Mouse (Mus musculus) hindbrain, embryonic 14.5 days (tissue): Measurements from ENCODE around the gene Slc9a8. TPM values are rescaled to one million over a fixed set of nuclear protein-coding genes. Genes with fewer than 3 reads are reported as not detected.

Source experiments
- ATAC-seq: fragments of 200-750 bp; cut with Nextera tagmentation; 2 replicates; pipeline ENCODE4 v1.8.0; 2017; ENCODE audit warnings: moderate number of reproducible peaks, mild to moderate bottlenecking, moderate TSS enrichment, moderate library complexity; ENCODE audit not compliant: low FRiP score
- DNase-seq: peaks from one replicate; pipeline ENCODE4 v3.0.0-alpha.2; 2015; ENCODE audit warnings: low spot score
- H3K27ac ChIP-seq: fragments of 300-500 bp; sonication (generic); 2 replicates; pipeline ENCODE4 v1.5.1; 2014; ENCODE audit warnings: mild to moderate bottlenecking, moderate library complexity
- H3K27me3 ChIP-seq: fragments of 300-500 bp; sonication (generic); 2 replicates; pipeline ENCODE4 v1.6.1; 2014; ENCODE audit warnings: mild to moderate bottlenecking, low read length, mixed read lengths; ENCODE audit not compliant: control insufficient read depth, insufficient read depth
- H3K36me3 ChIP-seq: fragments of 300-500 bp; sonication (generic); replicated peaks from 2 replicates; pipeline ENCODE4 v1.6.1; 2014; ENCODE audit not compliant: control insufficient read depth, insufficient read depth
- H3K4me1 ChIP-seq: fragments of 300-500 bp; sonication (generic); replicated peaks from 2 replicates; pipeline ENCODE4 v1.6.1; 2014; ENCODE audit warnings: antibody characterized with exemption, low read length, mixed read lengths; ENCODE audit not compliant: control insufficient read depth, insufficient read depth
- H3K4me2 ChIP-seq: fragments of 300-500 bp; sonication (generic); replicated peaks from 2 replicates; pipeline ENCODE4 v1.6.1; 2014; ENCODE audit warnings: mild to moderate bottlenecking, moderate library complexity
- H3K4me3 ChIP-seq: fragments of 300-500 bp; sonication (generic); replicated peaks from 2 replicates; pipeline ENCODE4 v1.5.1; 2014; ENCODE audit warnings: mild to moderate bottlenecking, low read length
- H3K9ac ChIP-seq: fragments of 300-500 bp; sonication (generic); 2 replicates; pipeline ENCODE4 v1.6.1; 2014
- H3K9me3 ChIP-seq: fragments of 300-500 bp; sonication (generic); 2 replicates; pipeline ENCODE4 v1.6.1; 2016; ENCODE audit warnings: low read length; ENCODE audit not compliant: control insufficient read depth
- WGBS: fragments of 180-500 bp; shearing (Covaris S2); extraction: QIAGEN DNeasy Blood & Tissue Kit; methylation state at CpG from one replicate; pipeline ENCODE4 v1.1.7; 2014; 5-methylcytosine and 5-hydroxymethylcytosine counted together
- polyA plus RNA-seq: library from polyadenylated mRNA; unstranded; fragments of >200 nt; fragmentation: Nextera tagmentation; extraction: Ambion mirVana; gene quantifications from 2 replicates; pipeline ENCODE4 v1.2.1, GENCODE M21; 2014

Gene Slc9a8
- polyA plus RNA-seq, 1 experiment from 2014 or later = 22.6 TPM

DNA sequence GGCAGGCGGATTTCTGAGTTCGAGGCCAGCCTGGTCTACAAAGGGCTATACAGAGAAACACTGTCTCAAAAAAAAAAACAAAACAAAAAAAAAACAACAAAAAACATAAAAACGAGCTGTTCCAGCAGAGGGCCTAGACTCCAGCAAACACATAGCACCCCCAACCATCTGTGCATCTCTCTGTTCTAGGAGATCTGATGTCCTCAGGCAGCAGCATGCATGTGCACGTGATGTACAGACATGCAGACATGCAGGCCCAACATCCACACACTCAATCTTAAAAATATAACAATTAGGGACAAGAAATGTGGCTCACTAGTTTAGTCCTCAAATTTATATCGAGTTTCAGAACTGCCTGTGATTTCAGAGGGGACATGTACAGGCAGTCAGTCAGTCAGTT, 14.9 kb downstream of the Slc9a8 start:
- Histone ChIP-seq H3K27ac (no peak overlapping the region), H3K9ac (no peak overlapping the region), H3K4me2 (no peak overlapping the region), H3K4me1 (no peaks in the 10 kb centered on the region), H3K9me3 (no peaks in the 10 kb centered on the region), H3K27me3 (no peaks in the 10 kb centered on the region), H3K36me3 (peaks cover 55% of the 10 kb centered on the region), H3K4me3 (no peak overlapping the region)
- ATAC-seq (no peak), DNase-seq (no peak)
- WGBS = 91% methylated on average over 5 of the region's 5 CpGs

DNA sequence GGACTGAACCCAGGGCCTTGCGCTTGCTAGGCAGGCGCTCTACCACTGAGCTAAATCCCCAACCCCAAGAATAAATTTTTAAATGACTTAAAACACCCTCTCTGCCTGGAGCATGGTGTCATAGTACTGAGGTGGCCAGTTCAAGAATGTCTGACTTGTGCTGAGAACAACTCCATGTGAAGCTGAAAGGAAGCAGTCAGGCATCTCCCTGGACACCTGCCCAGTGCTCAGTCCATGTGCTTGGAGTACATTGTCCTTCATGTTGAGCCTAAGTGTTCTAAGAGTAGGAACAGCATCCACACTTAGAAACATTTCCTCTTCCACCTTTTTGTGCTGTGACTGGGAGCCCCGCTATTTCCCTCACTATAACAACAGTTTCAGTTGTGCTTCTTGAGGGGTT, 17.9 kb downstream of the Slc9a8 start:
- no peak overlapping the region for H3K4me3 ChIP-seq
- 94% methylated on average over 3 of the region's 3 CpGs for WGBS
- no peak for ATAC-seq
- DNase-seq = no peak
- H3K4me1 ChIP-seq = no peaks in the 10 kb centered on the region
- H3K9ac ChIP-seq = no peak overlapping the region
- peaks cover 74% of the 10 kb centered on the region for H3K36me3 ChIP-seq
- H3K4me2 ChIP-seq = no peak overlapping the region
- no peak overlapping the region for H3K27ac ChIP-seq
- no peaks in the 10 kb centered on the region for H3K9me3 ChIP-seq
- H3K27me3 ChIP-seq = no peaks in the 10 kb centered on the region

DNA sequence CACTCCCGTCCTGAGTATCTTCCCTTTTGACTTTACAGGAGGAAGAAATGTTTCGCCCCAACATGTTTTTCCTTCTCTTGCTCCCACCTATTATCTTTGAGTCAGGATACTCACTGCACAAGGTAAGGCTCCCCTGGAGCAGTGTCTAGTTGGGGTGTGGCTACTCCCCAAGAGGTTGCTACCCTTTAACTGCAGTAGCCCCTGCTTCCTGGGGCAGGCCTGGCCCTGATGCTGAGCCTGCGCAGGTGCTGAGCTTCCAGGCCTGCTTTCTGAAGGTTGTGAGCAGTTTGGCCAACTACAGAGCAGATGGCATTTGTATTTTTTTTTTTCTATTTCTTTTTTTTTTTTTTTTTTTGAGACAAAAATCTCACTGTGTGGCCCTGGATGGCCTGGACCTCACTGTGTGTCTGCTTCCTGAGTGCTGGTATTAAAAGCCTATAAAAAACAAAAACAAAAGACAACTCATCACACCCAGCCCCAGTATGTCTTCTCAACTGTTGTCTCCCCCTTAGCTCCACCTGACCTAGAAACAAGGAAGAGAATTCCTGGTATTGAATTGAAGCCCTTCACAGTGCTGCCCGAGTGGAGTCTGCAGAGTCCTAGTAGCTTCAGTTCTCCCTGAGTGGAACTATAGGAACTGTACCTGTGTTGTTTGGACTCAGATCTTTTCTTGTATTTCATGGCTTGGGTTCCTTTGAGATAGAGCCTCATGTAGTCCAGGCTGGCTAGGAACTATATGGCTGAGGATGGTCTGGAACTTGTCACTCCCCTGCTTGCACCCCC, 22.1 kb downstream of the Slc9a8 start:
- WGBS = 95% methylated on average over 4 of the region's 4 CpGs
- Histone ChIP-seq H3K4me2 (no peak overlapping the region), H3K4me3 (no peak overlapping the region), H3K9me3 (no peaks in the 10 kb centered on the region), H3K9ac (no peak overlapping the region), H3K27ac (no peak overlapping the region), H3K36me3 (peaks cover 66% of the 10 kb centered on the region), H3K27me3 (no peaks in the 10 kb centered on the region), H3K4me1 (no peaks in the 10 kb centered on the region)
- no peak for DNase-seq
- no peak for ATAC-seq

DNA sequence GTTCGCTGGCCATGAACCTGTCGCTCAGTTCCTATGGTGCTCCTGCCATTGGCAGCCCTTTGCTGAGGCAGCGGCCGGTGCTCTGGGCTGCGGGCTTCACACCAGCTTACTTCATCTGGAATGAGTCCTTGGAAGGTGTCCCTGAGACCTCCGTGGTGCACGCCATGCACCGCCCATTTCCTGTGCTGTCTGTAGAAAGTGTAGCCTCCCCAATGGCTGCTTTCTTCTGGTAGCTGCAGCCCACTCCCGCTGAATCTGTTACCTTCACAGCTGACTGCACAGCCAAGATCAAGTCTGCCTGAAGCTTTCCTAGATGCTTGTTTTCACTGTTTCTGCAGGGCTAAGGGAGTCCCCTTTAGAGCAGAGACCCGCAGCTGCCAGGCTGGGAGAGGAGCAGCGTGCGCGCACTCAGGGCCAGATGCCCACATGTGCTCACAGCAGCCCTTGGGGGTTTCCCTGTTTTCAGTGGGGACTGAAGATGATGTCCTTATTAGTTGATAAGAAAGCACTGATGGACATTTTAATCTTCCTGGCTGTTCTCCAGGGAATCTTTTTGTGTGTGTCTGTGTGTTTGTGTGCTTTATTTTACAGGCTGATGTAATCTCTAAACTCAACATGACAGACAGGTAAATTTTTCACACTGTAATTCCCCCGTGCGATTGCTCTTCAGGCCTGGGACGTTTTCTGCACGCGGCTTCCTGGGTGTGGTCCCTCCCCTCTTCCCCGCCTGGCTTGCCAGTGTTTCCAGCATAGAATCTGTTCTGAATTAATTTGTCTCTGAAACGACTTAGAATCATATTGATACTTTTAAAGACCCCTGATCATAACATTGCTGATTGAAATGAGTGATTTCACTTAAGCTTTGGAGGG, 24.6 kb downstream of the Slc9a8 start:
- ATAC-seq (no peak), DNase-seq (no peak)
- Histone ChIP-seq H3K9ac (no peak overlapping the region), H3K4me3 (no peak overlapping the region), H3K4me2 (no peak overlapping the region), H3K36me3 (peaks cover 72% of the 10 kb centered on the region), H3K27me3 (no peaks in the 10 kb centered on the region), H3K27ac (no peak overlapping the region), H3K9me3 (no peaks in the 10 kb centered on the region), H3K4me1 (no peaks in the 10 kb centered on the region)
- WGBS = 79% methylated on average over 20 of the region's 20 CpGs

DNA sequence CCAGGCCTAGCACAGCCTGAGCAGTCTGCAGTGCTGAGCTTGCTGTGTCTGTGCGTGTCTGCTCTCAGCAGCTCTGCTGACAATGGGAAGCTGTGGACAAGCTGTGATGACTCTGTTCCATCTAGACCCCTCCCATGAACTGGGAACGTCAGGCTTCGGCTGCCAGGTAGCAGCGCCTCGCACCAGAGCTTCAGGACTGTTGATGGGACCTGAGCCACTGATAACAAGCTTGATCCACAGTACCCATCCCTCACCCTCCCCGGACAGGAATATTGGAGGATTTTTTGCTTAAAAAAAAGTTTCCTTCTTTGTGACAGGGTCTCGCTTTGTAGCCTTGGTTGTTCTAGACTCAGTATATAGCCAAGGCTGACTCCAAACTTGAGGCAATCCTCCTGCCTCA, 25.7 kb downstream of the Slc9a8 start:
- H3K4me1 ChIP-seq = no peaks in the 10 kb centered on the region
- H3K4me3 ChIP-seq = no peak overlapping the region
- DNase-seq (no peak), ATAC-seq (no peak)
- H3K4me2 ChIP-seq = no peak overlapping the region
- 96% methylated on average over 7 of the region's 7 CpGs for WGBS
- no peak overlapping the region for H3K9ac ChIP-seq
- H3K9me3 ChIP-seq = no peaks in the 10 kb centered on the region
- peaks cover 69% of the 10 kb centered on the region for H3K36me3 ChIP-seq
- no peak overlapping the region for H3K27ac ChIP-seq
- H3K27me3 ChIP-seq = no peaks in the 10 kb centered on the region

DNA sequence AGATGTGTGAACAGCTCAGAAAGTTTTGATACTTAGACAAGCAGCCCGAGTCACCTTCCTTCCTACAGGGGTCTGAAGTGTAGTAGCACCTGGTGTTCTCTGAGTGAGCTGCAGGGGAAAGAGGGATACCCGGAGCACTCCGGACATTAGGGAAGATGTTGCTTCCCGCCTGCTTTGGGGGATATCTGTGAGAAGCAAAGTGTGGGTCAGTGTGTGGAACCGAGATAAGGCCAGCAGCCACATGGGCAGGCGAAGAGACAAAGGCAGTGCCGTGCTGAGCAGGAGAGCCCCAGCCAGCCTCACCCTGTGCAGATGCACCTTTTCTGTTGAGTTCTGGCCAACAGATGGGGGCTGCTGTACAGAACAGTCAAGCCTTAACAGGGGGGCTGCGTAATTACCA, 26.1 kb downstream of the Slc9a8 start:
- DNase-seq = no peak
- no peak for ATAC-seq
- H3K36me3 ChIP-seq = peaks cover 69% of the 10 kb centered on the region
- no peak overlapping the region for H3K9ac ChIP-seq
- 90% methylated on average over 8 of the region's 8 CpGs for WGBS
- H3K4me1 ChIP-seq = no peaks in the 10 kb centered on the region
- H3K4me3 ChIP-seq = no peak overlapping the region
- no peaks in the 10 kb centered on the region for H3K9me3 ChIP-seq
- H3K27me3 ChIP-seq = no peaks in the 10 kb centered on the region
- H3K4me2 ChIP-seq = no peak overlapping the region
- H3K27ac ChIP-seq = no peak overlapping the region

DNA sequence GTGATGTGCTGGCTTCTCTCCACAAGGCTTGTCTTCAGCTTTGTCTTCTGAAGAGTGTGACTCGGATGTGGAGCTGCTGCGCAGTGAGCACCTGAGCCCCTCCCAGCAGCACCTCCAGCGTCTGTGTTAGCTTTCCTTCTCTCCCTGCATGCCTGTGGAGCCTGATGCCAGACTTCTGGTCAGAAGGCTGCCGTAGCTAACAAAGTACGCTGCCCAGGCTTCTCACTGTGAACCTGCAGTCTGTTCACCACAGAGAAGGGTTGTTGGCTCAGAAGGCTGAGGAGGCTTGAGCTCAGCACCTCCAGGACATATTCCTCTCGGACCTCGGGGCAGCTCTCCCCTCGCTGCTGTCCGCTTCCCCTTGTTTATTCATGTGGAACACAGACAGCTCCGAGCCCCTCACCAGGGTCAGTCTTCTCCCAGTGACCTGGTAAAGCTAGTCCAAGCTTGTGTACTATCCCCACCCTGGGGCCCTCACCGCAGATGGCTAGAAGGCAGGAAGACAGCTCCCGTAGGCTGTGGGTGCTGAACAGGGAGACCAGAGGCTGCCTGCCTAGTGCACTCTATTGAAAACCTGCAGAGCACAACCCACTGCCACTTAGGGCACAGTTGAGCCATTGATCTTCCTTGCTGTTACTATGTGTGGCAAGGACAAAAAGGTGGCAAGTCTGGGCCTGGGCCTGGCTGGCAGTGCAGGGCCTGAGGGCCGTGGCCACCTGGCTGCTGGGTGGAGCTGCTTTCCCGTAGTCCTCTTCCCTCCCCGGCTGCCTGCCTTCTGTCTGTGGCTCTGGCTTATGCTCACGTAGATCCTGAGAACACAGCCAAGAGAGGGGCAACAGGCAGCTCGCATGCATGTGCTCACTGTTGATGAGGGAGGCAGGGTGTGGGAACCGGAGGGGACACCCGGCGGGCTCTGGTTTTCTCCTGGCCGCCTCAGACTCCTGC, 28.1 kb downstream of the Slc9a8 start:
- WGBS = 88% methylated on average over 21 of the region's 21 CpGs
- ATAC-seq (no peak), DNase-seq (no peak)
- Histone ChIP-seq H3K9ac (no peak overlapping the region), H3K27me3 (no peaks in the 10 kb centered on the region), H3K4me1 (no peaks in the 10 kb centered on the region), H3K27ac (no peak overlapping the region), H3K9me3 (no peaks in the 10 kb centered on the region), H3K36me3 (peaks cover 68% of the 10 kb centered on the region), H3K4me2 (no peak overlapping the region), H3K4me3 (no peak overlapping the region)

DNA sequence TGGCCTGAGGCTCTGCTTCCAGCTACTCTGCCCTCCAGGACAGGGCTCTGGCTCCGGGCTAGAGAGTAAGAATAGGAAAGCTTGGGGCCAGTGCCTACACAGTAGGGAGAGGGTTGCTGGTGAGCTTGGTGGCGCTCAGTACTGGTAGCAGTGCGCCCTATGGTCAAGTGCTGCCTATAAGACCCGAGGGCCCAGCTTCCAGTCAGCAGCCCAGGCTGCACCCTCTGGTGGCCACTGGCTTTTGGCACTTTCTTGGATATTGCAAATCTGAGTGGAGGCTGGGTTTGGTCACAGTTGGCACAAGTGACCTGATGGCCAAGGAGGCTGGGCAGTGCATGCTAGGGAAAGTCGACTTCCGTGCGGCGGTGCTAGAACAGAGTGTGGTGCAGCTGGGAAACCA, 29.1 kb downstream of the Slc9a8 start:
- 94% methylated on average over 8 of the region's 8 CpGs for WGBS
- H3K36me3 ChIP-seq = peaks cover 66% of the 10 kb centered on the region

DNA sequence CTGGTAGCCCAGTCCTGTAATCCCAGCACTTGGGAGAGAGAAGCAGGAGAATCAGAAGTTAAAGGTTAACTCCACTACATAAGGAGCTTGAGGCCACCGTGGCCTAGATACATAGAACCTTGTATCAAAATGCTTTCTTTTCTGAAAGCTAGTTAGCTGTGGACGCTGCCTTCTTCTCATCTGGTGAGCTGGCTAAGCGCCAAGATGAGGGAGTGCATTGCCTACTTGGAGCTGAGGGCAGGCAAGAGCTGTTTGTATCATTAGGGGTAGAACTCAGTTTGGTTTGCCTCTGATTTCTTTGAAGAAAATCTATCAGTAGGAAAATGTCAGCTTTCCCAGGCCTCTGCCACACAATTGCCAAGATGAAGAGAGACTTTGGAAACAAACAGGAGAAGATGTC, 32.3 kb downstream of the Slc9a8 start:
- Histone ChIP-seq H3K4me3 (no peak overlapping the region), H3K9me3 (no peaks in the 10 kb centered on the region), H3K27me3 (no peaks in the 10 kb centered on the region), H3K9ac (no peak overlapping the region), H3K27ac (no peak overlapping the region), H3K4me2 (no peak overlapping the region), H3K4me1 (no peaks in the 10 kb centered on the region), H3K36me3 (peaks cover 84% of the 10 kb centered on the region)
- WGBS = 79% methylated on average over 3 of the region's 3 CpGs
- ATAC-seq = no peak
- no peak for DNase-seq

More for the DNA sequence above, 29.1 kb downstream of the Slc9a8 start:
- Histone ChIP-seq H3K9ac (no peak overlapping the region), H3K27ac (no peak overlapping the region), H3K9me3 (no peaks in the 10 kb centered on the region), H3K27me3 (no peaks in the 10 kb centered on the region), H3K4me1 (no peaks in the 10 kb centered on the region), H3K4me3 (no peak overlapping the region), H3K4me2 (no peak overlapping the region)
- DNase-seq = no peak
- no peak for ATAC-seq
